11 mouse cellular contexts compared by ENCODE assay signal in the genomic region with DNA sequence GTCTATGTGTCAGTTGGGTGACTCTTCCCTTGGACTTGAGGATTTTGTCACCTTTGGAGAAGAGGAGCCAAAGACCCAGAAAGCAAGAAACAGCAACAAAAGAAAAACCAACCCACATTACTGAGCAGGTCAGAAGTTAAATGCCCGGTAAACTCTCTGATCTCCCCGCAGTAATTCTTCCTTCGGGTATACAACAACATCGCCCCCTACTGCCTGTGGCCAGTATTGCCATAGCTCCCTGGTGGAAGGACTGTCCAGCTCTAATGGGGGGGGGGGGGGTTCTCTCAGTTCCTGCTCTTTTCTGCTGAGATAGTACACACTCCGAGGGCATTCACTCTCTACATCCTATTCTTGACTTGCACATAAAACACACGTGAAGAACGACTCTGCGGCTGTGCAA. TPM values are rescaled to one million over a fixed set of nuclear protein-coding genes. Genes with fewer than 3 reads are reported as not detected.
A peak's percentile ranks its signal among the peaks of the same experiment; 100 is the strongest.
DNase-seq lines count a peak whose midpoint lies in the region; ATAC-seq and TF ChIP-seq lines count a peak whose summit lies in the region.
"Had no signal": no experiment of that assay in that cellular context is flagged by ENCODE, and none has a peak within 500 bp of the region (broad histone marks: within the 10 kb centered on the region; RNA-seq: fewer than 3 reads in every experiment).

No protein-coding gene starts in this region.

- 27% methylated on average over 8 of the region's 8 CpGs for WGBS in hindbrain, postnatal 0 days

- no peaks in the 10 kb centered on the region for H3K9me3 ChIP-seq in hindbrain, postnatal 0 days (ENCODE audit: low read length)

- DNase-seq in embryo, embryonic 10.5 days (ENCODE audit: low spot score) = peak; percentile 66
- DNase-seq in embryo, embryonic 9.5 days (ENCODE audit: extremely low spot score) = no peak
- peak; percentile 50 to 78 for DNase-seq in left cerebral cortex, adult 18-20 months (ENCODE audit: low spot score in 2 of 2)
- DNase-seq in left cerebral cortex, postnatal 10 days (ENCODE audit: extremely low spot score in 1 of 2, low spot score in 2 of 2) = no peak
- peak; percentile 62 for DNase-seq in NIH3T3 (ENCODE audit: low read depth)
- DNase-seq in hindbrain, postnatal 0 days (ENCODE audit: low spot score) = peak; percentile 64
- DNase-seq in retina, embryonic 14.5 days (ENCODE audit: low spot score) = peak; percentile 79

- H3K4me2 ChIP-seq in hindbrain, postnatal 0 days (ENCODE audit: low read depth, low read length) = no peak overlapping the region

- peak; percentile 61 for TF ChIP-seq CTCF in hindbrain, postnatal 0 days (IDR thresholded peaks at IDR 0.05; ENCODE audit: low read depth)

- H3K27me3 ChIP-seq in hindbrain, postnatal 0 days (ENCODE audit: insufficient read depth, low read length) = peaks cover 25% of the 10 kb centered on the region

- intact Hi-C loops in left cerebral cortex, postnatal 10 days (cut with DNase I) = loop anchor here (5.0 kb wide), 1 partner anchor 144 kb away; no protein-coding TSS in a partner anchor

- no peak overlapping the region for H3K4me3 ChIP-seq in hindbrain, postnatal 0 days (ENCODE audit: low read length)

- no peaks in the 10 kb centered on the region for H3K36me3 ChIP-seq in hindbrain, postnatal 0 days (ENCODE audit: insufficient read depth, low read length)

- no peak overlapping the region for H3K9ac ChIP-seq in hindbrain, postnatal 0 days (replicated peaks; ENCODE audit: low read length)

- 0 out of 2 replicates have a peak, but pooled peaks have one; percentile 45 for ATAC-seq in hindbrain, postnatal 0 days
- ATAC-seq in megakaryocyte, adult 5-6 weeks (ENCODE audit: poor library complexity, severe bottlenecking) = no peak

- no peak overlapping the region for H3K27ac ChIP-seq in hindbrain, postnatal 0 days

- no peaks in the 10 kb centered on the region for H3K4me1 ChIP-seq in hindbrain, postnatal 0 days (ENCODE audit: insufficient read depth, low read length)

RNA-seq across cellular contexts. Expression of a gene that starts 30.0 kb away (rescaled TPM):
- total RNA-seq in left cerebral cortex, adult 18-20 months (2021) = not detected
- under 1 TPM in 1 of 2 experiments, not detected in 1; 0.06 TPM for total RNA-seq in left cerebral cortex, postnatal 10 days (2021)
- 2.2 and 4.3 TPM in 2 replicates for total RNA-seq in hindbrain, postnatal 0 days (2014; rRNA removed)
- polyA plus RNA-seq in hindbrain, postnatal 0 days (2015; fragmentation: Nextera tagmentation; extraction: Ambion mirVana) = 1.6 and 1.8 TPM in 2 replicates
- total RNA-seq in megakaryocyte, adult 5-6 weeks (2015) = not detected in 2 replicates
- total RNA-seq in megakaryocyte, adult 5-6 weeks (2017) = not detected in 2 replicates
- total RNA-seq: left cerebral cortex, postnatal 25 days had no signal
- polyA plus RNA-seq: frontal cortex, adult 2 months; Patski had no signal

Comparison
In these comparisons a context has a peak if more than half of its experiments do, and no peak if none do; other contexts are left out.
1. DNase-seq: peak in embryo, embryonic 10.5 days (single experiment), left cerebral cortex, adult 18-20 months (2 of 2), NIH3T3 (single experiment), hindbrain, postnatal 0 days (single experiment) and retina, embryonic 14.5 days (single experiment); none in embryo, embryonic 9.5 days (single experiment) and left cerebral cortex, postnatal 10 days (0 of 2).